Mouse (Mus musculus) T-cell, adult 2 months (primary cell): ENCODE measurements around the gene 4933415A04Rik.
A peak's percentile ranks its signal among the peaks of the same experiment; 100 is the strongest.

Source experiments
- DNase-seq: peaks from one replicate; pipeline ENCODE4 v3.0.0; 2022; ENCODE audit warnings: low spot score

4933415A04Rik gene

GRCm38 (mm10) chr11:43575061-43575375 is 11.8 kb upstream of the 4933415A04Rik start:
- no peak for DNase-seq

- DNase-seq = no peak
Measured at GRCm38 (mm10) chr11:43575376-43576151, 11.3 kb upstream of the 4933415A04Rik start.

GRCm38 (mm10) chr11:43577713-43578478 is 8.9 kb upstream of the 4933415A04Rik start:
- no peak for DNase-seq

GRCm38 (mm10) chr11:43585211-43586005 is 1.4 kb upstream of the 4933415A04Rik start:
- DNase-seq = no peak

- no peak for DNase-seq
Measured at GRCm38 (mm10) chr11:43589530-43590072, 2.8 kb downstream of the 4933415A04Rik start.

GRCm38 (mm10) chr11:43601440-43601839 is 14.6 kb downstream of the 4933415A04Rik start, which contains the start of gene Fabp6:
Fabp6 (minus strand) TSS chr11:43601540.
- no peak for DNase-seq

- no peak for DNase-seq
Measured at GRCm38 (mm10) chr11:43604207-43604606, 17.4 kb downstream of the 4933415A04Rik start.

GRCm38 (mm10) chr11:43604891-43605290 is 18.1 kb downstream of the 4933415A04Rik start:
- DNase-seq = no peak

GRCm38 (mm10) chr11:43605859-43606258 is 19.0 kb downstream of the 4933415A04Rik start:
- DNase-seq = no peak

- no peak for DNase-seq
Measured at GRCm38 (mm10) chr11:43608440-43608839, 21.6 kb downstream of the 4933415A04Rik start.

GRCm38 (mm10) chr11:43610006-43610661 is 23.3 kb downstream of the 4933415A04Rik start:
- DNase-seq = no peak

GRCm38 (mm10) chr11:43610662-43611033 is 23.8 kb downstream of the 4933415A04Rik start:
- DNase-seq = no peak

GRCm38 (mm10) chr11:43612834-43613488 is 26.1 kb downstream of the 4933415A04Rik start:
- DNase-seq = peak; percentile 38

GRCm38 (mm10) chr11:43617924-43618323 is 31.1 kb downstream of the 4933415A04Rik start:
- DNase-seq = no peak

GRCm38 (mm10) chr11:43618403-43618802 is 31.6 kb downstream of the 4933415A04Rik start:
- DNase-seq = no peak

GRCm38 (mm10) chr11:43621769-43622168 is 34.9 kb downstream of the 4933415A04Rik start:
- no peak for DNase-seq

GRCm38 (mm10) chr11:43624341-43624740 is 37.5 kb downstream of the 4933415A04Rik start:
- no peak for DNase-seq

- DNase-seq = peak; percentile 6
Measured at GRCm38 (mm10) chr11:43626300-43626926, 39.6 kb downstream of the 4933415A04Rik start.

- DNase-seq = no peak
Measured at GRCm38 (mm10) chr11:43626927-43627645, 40.2 kb downstream of the 4933415A04Rik start.

GRCm38 (mm10) chr11:43631645-43632044 is 44.8 kb downstream of the 4933415A04Rik start:
- no peak for DNase-seq
